Comparison of ENCODE assay signal across 10 mouse cellular contexts in genomic region chrX:53233689-53234088, GRCm38 (mm10). TPM values are rescaled to one million over a fixed set of nuclear protein-coding genes. Genes with fewer than 3 reads are reported as not detected.
A peak's percentile ranks its signal among the peaks of the same experiment; 100 is the strongest.
DNase-seq lines count a peak whose midpoint lies in the region; ATAC-seq and TF ChIP-seq lines count a peak whose summit lies in the region.
"Had no signal": no experiment of that assay in that cellular context is flagged by ENCODE, and none has a peak within 500 bp of the region (broad histone marks: within the 10 kb centered on the region; RNA-seq: fewer than 3 reads in every experiment).

No protein-coding gene starts in this region.

- TF ChIP-seq EP300 in CH12.LX (IDR thresholded peaks at IDR 0.05; ENCODE audit: low read length): no peak

- dilution Hi-C loops in CH12.LX (cut with MboI; ENCODE audit: extremely low pct_ligation_motif_present, extremely low pct_unique_long_range_greater_than_20kb, low sequenced_read_pairs): no loop called here

- ATAC-seq in intestine, postnatal 0 days: no peak
- ATAC-seq in intestine, embryonic 16.5 days: no peak
- no peak for ATAC-seq in hindbrain, embryonic 13.5 days (ENCODE audit: low FRiP score)
- ATAC-seq in frontal cortex, adult (ENCODE audit: low TSS enrichment): no peak
- ATAC-seq: midbrain, embryonic 13.5 days had no signal

- in situ Hi-C loops in CH12.LX (cut with MboI; ENCODE audit: low pct_ligation_motif_present, low pct_unique_long_range_greater_than_20kb, low sequenced_read_pairs): no loop called here

- 43% methylated on average over 4 of the region's 4 CpGs for WGBS in intestine, postnatal 0 days
- 47% methylated on average over 4 of the region's 4 CpGs for WGBS in intestine, embryonic 16.5 days
- 52% methylated on average over 4 of the region's 4 CpGs for WGBS in lung, adult 2 months
- 29% methylated on average over 4 of the region's 4 CpGs for WGBS in hindbrain, embryonic 13.5 days

- H3K27ac ChIP-seq in intestine, postnatal 0 days (ENCODE audit: low read depth, low read length): no peak overlapping the region
- H3K27ac ChIP-seq in intestine, embryonic 16.5 days (ENCODE audit: low read length): no peak overlapping the region
- H3K27ac ChIP-seq in CH12.LX (ENCODE audit: insufficient read depth, low read depth): no peak overlapping the region
- no peak overlapping the region for H3K27ac ChIP-seq in hindbrain, embryonic 13.5 days
- H3K27ac ChIP-seq: midbrain, embryonic 13.5 days had no signal

- H3K9me3 ChIP-seq in intestine, postnatal 0 days (ENCODE audit: control insufficient read depth): no peaks in the 10 kb centered on the region
- no peaks in the 10 kb centered on the region for H3K9me3 ChIP-seq in intestine, embryonic 16.5 days (ENCODE audit: control insufficient read depth, low read length)
- H3K9me3 ChIP-seq in CH12.LX (replicated peaks; ENCODE audit: low read length): no peaks in the 10 kb centered on the region
- no peaks in the 10 kb centered on the region for H3K9me3 ChIP-seq in hindbrain, embryonic 13.5 days
- H3K9me3 ChIP-seq: midbrain, embryonic 13.5 days had no signal

- no peaks in the 10 kb centered on the region for H3K36me3 ChIP-seq in intestine, postnatal 0 days (ENCODE audit: control insufficient read depth, insufficient read depth)
- H3K36me3 ChIP-seq in intestine, embryonic 16.5 days (ENCODE audit: control insufficient read depth, insufficient read depth, low read length): no peaks in the 10 kb centered on the region
- no peaks in the 10 kb centered on the region for H3K36me3 ChIP-seq in CH12.LX (replicated peaks in 1 of 2; ENCODE audit: control insufficient read depth in 1 of 2, insufficient read depth in 1 of 2, low read length in 1 of 2)
- H3K36me3 ChIP-seq in hindbrain, embryonic 13.5 days: no peaks in the 10 kb centered on the region
- H3K36me3 ChIP-seq: midbrain, embryonic 13.5 days had no signal

- peak; percentile 47 for TF ChIP-seq RAD21 in CH12.LX (IDR thresholded peaks at IDR 0.05; ENCODE audit: low read depth, low read length)

- no peaks in the 10 kb centered on the region for H3K79me2 ChIP-seq in CH12.LX (replicated peaks; ENCODE audit: control insufficient read depth, extremely low read depth, insufficient read depth, poor library complexity, severe bottlenecking)

- no peak overlapping the region for H3K9ac ChIP-seq in intestine, postnatal 0 days (ENCODE audit: low read depth, low read length)
- H3K9ac ChIP-seq in intestine, embryonic 16.5 days (ENCODE audit: low read depth, low read length): no peak overlapping the region
- no peak overlapping the region for H3K9ac ChIP-seq in CH12.LX (ENCODE audit: insufficient read depth, low read depth)
- H3K9ac ChIP-seq in hindbrain, embryonic 13.5 days: no peak overlapping the region
- H3K9ac ChIP-seq: midbrain, embryonic 13.5 days had no signal

- no peaks in the 10 kb centered on the region for H3K4me1 ChIP-seq in intestine, postnatal 0 days (replicated peaks; ENCODE audit: control insufficient read depth, insufficient read depth, low read length)
- no peaks in the 10 kb centered on the region for H3K4me1 ChIP-seq in intestine, embryonic 16.5 days (ENCODE audit: control insufficient read depth, insufficient read depth, low read length)
- no peaks in the 10 kb centered on the region for H3K4me1 ChIP-seq in CH12.LX (ENCODE audit: control insufficient read depth in 1 of 2, insufficient read depth in 2 of 2)
- no peaks in the 10 kb centered on the region; the same call in 1 of the 2 replicates for H3K4me1 ChIP-seq in lung, adult 2 months (ENCODE audit: control insufficient read depth, insufficient read depth, low read length)
- H3K4me1 ChIP-seq in hindbrain, embryonic 13.5 days (replicated peaks): no peaks in the 10 kb centered on the region
- H3K4me1 ChIP-seq: midbrain, embryonic 13.5 days had no signal

- TF ChIP-seq CTCF in intestine, postnatal 0 days (IDR thresholded peaks at IDR 0.05; ENCODE audit: low read depth): peak; percentile 65
- peak in 1 of 2 experiments; percentile 50; a peak in 2 of 4 replicates for TF ChIP-seq CTCF in CH12.LX (conservative IDR thresholded peaks at IDR 0.05 in 1 of 2, IDR thresholded peaks at IDR 0.05 in 1 of 2; ENCODE audit: low read depth in 2 of 2, low read length in 2 of 2)
- peak; percentile 20; the same call in 1 of the 2 replicates for TF ChIP-seq CTCF in lung, adult 2 months (IDR thresholded peaks at IDR 0.05; ENCODE audit: insufficient read depth, low read length)

- peak; percentile 11 for DNase-seq in CH12.LX (ENCODE audit: extremely low read depth)
- peak; percentile 53 for DNase-seq in embryo, embryonic 10.5 days (ENCODE audit: low spot score)
- DNase-seq in lung, adult 2 months: no peak
- no peak for DNase-seq in right cerebral cortex, postnatal 4 days

- no peaks in the 10 kb centered on the region for H3K27me3 ChIP-seq in intestine, postnatal 0 days (replicated peaks; ENCODE audit: control insufficient read depth, insufficient read depth, low read length)
- H3K27me3 ChIP-seq in intestine, embryonic 16.5 days (replicated peaks; ENCODE audit: control insufficient read depth, insufficient read depth, low read length): no peaks in the 10 kb centered on the region
- no peaks in the 10 kb centered on the region for H3K27me3 ChIP-seq in CH12.LX (replicated peaks)
- H3K27me3 ChIP-seq in hindbrain, embryonic 13.5 days: no peaks in the 10 kb centered on the region
- H3K27me3 ChIP-seq: midbrain, embryonic 13.5 days had no signal

- H3K4me3 ChIP-seq in intestine, postnatal 0 days (ENCODE audit: low read depth, low read length): no peak overlapping the region
- no peak overlapping the region for H3K4me3 ChIP-seq in intestine, embryonic 16.5 days (ENCODE audit: low read length)
- H3K4me3 ChIP-seq in CH12.LX (replicated peaks in 1 of 3; ENCODE audit: low read depth in 2 of 3, low read length in 2 of 3, poor library complexity in 1 of 3): no peak overlapping the region
- H3K4me3 ChIP-seq in lung, adult 2 months (replicated peaks; ENCODE audit: extremely low read depth, low read depth, low read length): no peak overlapping the region
- no peak overlapping the region for H3K4me3 ChIP-seq in hindbrain, embryonic 13.5 days
- H3K4me3 ChIP-seq: midbrain, embryonic 13.5 days had no signal

- TF ChIP-seq POLR2A in CH12.LX (IDR thresholded peaks at IDR 0.05; ENCODE audit: low read depth, low read length): no peak
- no peak for TF ChIP-seq POLR2A in lung, adult 2 months (IDR thresholded peaks at IDR 0.05; ENCODE audit: borderline replicate concordance, extremely low read depth, low read depth, low read length)

- H3K4me2 ChIP-seq in intestine, postnatal 0 days (replicated peaks; ENCODE audit: low read depth): no peak overlapping the region
- H3K4me2 ChIP-seq in intestine, embryonic 16.5 days (ENCODE audit: low read depth, low read length): no peak overlapping the region
- H3K4me2 ChIP-seq in CH12.LX (ENCODE audit: insufficient read depth, low read depth, poor library complexity, severe bottlenecking): no peak overlapping the region
- H3K4me2 ChIP-seq in hindbrain, embryonic 13.5 days: no peak overlapping the region
- H3K4me2 ChIP-seq: midbrain, embryonic 13.5 days had no signal

TF ChIP-seq in CH12.LX, 34 proteins besides CTCF, POLR2A, EP300 and RAD21:
- no peak for TF ChIP-seq MAZ (IDR thresholded peaks at IDR 0.05; ENCODE audit: low read depth, low read length)
- TF ChIP-seq SMC3 (IDR thresholded peaks at IDR 0.05; ENCODE audit: low read depth, low read length): peak; percentile 29

RNA-seq across cellular contexts. Expression of gene Plac1, which starts 6.2 kb away (rescaled TPM):
- polyA plus RNA-seq in intestine, postnatal 0 days (2015; fragmentation: Nextera tagmentation; extraction: Ambion mirVana): 0.54 and 0.93 TPM in 2 replicates
- 3.0 and 3.9 TPM in 2 replicates for polyA plus RNA-seq in intestine, embryonic 16.5 days (2015; fragmentation: Nextera tagmentation; extraction: Ambion mirVana)
- total RNA-seq in CH12.LX (2012; rRNA removed) (not detected in 2 replicates), CH12.LX (2014; rRNA removed) (not detected in 2 replicates)
- not detected in 2 replicates for polyA plus RNA-seq in CH12.LX (2012; ENCODE audit: insufficient read length, low read depth)
- not detected in 2 replicates for polyA plus RNA-seq in lung, adult 2 months (2012; rRNA removed)
- 0.82 and 1.2 TPM in 2 replicates for polyA plus RNA-seq in hindbrain, embryonic 13.5 days (2015; fragmentation: Nextera tagmentation; extraction: Ambion mirVana)
- total RNA-seq: hematopoietic stem cell, adult 5-6 weeks had no signal

RNA-seq across cellular contexts. Expression of gene Fam122b, which starts 35.9 kb away (rescaled TPM):
- 3.5 and 4.2 TPM in 2 replicates for polyA plus RNA-seq in intestine, postnatal 0 days (2015; fragmentation: Nextera tagmentation; extraction: Ambion mirVana)
- polyA plus RNA-seq in intestine, embryonic 16.5 days (2015; fragmentation: Nextera tagmentation; extraction: Ambion mirVana): 6.8 and 7.1 TPM in 2 replicates
- total RNA-seq in CH12.LX (2012; rRNA removed) (5.2 and 5.4 TPM in 2 replicates), CH12.LX (2014; rRNA removed) (16.4 and 18.9 TPM in 2 replicates)
- polyA plus RNA-seq in CH12.LX (2012; ENCODE audit: insufficient read length, low read depth): 19.2 and 24.4 TPM in 2 replicates
- polyA plus RNA-seq in lung, adult 2 months (2012; rRNA removed): 1.9 and 2.6 TPM in 2 replicates
- polyA plus RNA-seq in hindbrain, embryonic 13.5 days (2015; fragmentation: Nextera tagmentation; extraction: Ambion mirVana): 3.4 and 4.0 TPM in 2 replicates

RNA-seq across cellular contexts. Expression of gene Fam122c, which starts 39.5 kb away (rescaled TPM):
- polyA plus RNA-seq in intestine, postnatal 0 days (2015; fragmentation: Nextera tagmentation; extraction: Ambion mirVana): not detected in 2 replicates
- polyA plus RNA-seq in intestine, embryonic 16.5 days (2015; fragmentation: Nextera tagmentation; extraction: Ambion mirVana): not detected in 2 replicates
- not detected in 2 replicates for total RNA-seq in CH12.LX (2012; rRNA removed)
- total RNA-seq in CH12.LX (2014; rRNA removed): not detected in 2 replicates
- polyA plus RNA-seq in CH12.LX (2012; ENCODE audit: insufficient read length, low read depth): not detected in 2 replicates
- polyA plus RNA-seq in lung, adult 2 months (2012; rRNA removed): not detected in 2 replicates
- not detected in 2 replicates for polyA plus RNA-seq in hindbrain, embryonic 13.5 days (2015; fragmentation: Nextera tagmentation; extraction: Ambion mirVana)
- total RNA-seq: hematopoietic stem cell, adult 5-6 weeks had no signal
- polyA plus RNA-seq: midbrain, embryonic 13.5 days had no signal

Comparison
In these comparisons a context has a peak if more than half of its experiments do, and no peak if none do; other contexts are left out.
1. DNase-seq: peak in CH12.LX (single experiment) and embryo, embryonic 10.5 days (single experiment); none in lung, adult 2 months (single experiment) and right cerebral cortex, postnatal 4 days (single experiment).